Mouse (Mus musculus): ENCODE data around the gene Cnot11.

GRCm38 (mm10) chr1:39581215-39581614 is 46.4 kb downstream of the Cnot11 start:
- TF ChIP-seq POLR2A (IDR thresholded peaks at IDR 0.05; ENCODE audit: borderline replicate concordance, control insufficient read depth, low read depth, low read length), result no peak
- TF ChIP-seq CTCF (IDR thresholded peaks at IDR 0.05; ENCODE audit: control insufficient read depth, insufficient read depth, low read length), result no peak
